Mouse (Mus musculus): ENCODE measurements around the gene Gm45618.

DNA sequence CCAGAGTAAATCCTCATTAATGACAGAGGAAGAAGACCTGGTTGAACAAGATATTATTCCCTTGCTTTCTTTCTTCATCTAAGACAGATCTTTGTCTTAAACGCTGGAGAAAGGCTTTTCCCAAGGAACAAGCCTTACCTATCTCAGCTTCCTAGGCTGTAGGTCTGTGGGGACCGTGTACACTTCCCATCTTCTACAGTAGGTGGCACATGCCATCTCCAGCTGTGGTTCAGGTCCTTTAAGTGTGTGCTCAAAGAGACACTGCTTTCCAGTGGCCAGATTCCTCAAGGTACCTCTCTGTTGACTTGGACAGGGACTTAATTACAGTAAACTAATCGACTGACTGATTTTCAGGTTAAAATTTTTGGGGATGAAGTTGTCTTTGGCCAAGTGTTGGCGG is 8.3 kb upstream of the Gm45618 start:
- TF ChIP-seq CTCF (IDR thresholded peaks at IDR 0.05; ENCODE audit: extremely low read depth, insufficient read length, insufficient replicate concordance, low read depth, low read length) (no peak), POLR2A (IDR thresholded peaks at IDR 0.05; ENCODE audit: low read depth, low read length) (no peak)

All from small intestine, adult 2 months (tissue).